In genomic region chr1:112456047-112456446, GRCm38 (mm10) we compare ENCODE assay signal across 8 mouse cellular contexts.
DNase-seq lines count a peak whose midpoint lies in the region; ATAC-seq and TF ChIP-seq lines count a peak whose summit lies in the region.

No protein-coding gene starts in this region.

- peak; percentile 52 for ATAC-seq in forebrain, embryonic 14.5 days
- ATAC-seq in midbrain, embryonic 13.5 days: peak; percentile 74
- ATAC-seq in monocyte, adult 5-6 weeks (replicated peaks; ENCODE audit: insufficient number of reproducible peaks, low FRiP score, low TSS enrichment, poor library complexity, severe bottlenecking): no peak

- no peaks in the 10 kb centered on the region for H3K9me3 ChIP-seq in forebrain, embryonic 14.5 days (replicated peaks; ENCODE audit: control insufficient read depth, low read length)
- H3K9me3 ChIP-seq in midbrain, embryonic 13.5 days: no peaks in the 10 kb centered on the region

- no peak overlapping the region for H3K9ac ChIP-seq in forebrain, embryonic 14.5 days (ENCODE audit: low read length)
- no peak overlapping the region for H3K9ac ChIP-seq in midbrain, embryonic 13.5 days (replicated peaks)

- peak; percentile 0 for DNase-seq in lung, postnatal 36 days
- DNase-seq in lung, adult 18-20 months: no peak
- DNase-seq in forebrain, embryonic 14.5 days (ENCODE audit: low spot score): peak; percentile 74
- peak; percentile 57 for DNase-seq in kidney, postnatal 10 days

- WGBS in forebrain, embryonic 14.5 days: 38% methylated on average over 11 of the region's 11 CpGs
- WGBS in midbrain, embryonic 13.5 days: 38% methylated on average over 11 of the region's 11 CpGs

- H3K4me2 ChIP-seq in forebrain, embryonic 14.5 days (ENCODE audit: low read length): no peak overlapping the region
- H3K4me2 ChIP-seq in midbrain, embryonic 13.5 days (replicated peaks): no peak overlapping the region

- no peak for TF ChIP-seq POLR2A in bone marrow macrophage, adult 2 months (IDR thresholded peaks at IDR 0.05; ENCODE audit: borderline replicate concordance, low read depth, low read length)
- TF ChIP-seq POLR2A in testis, adult 2 months (IDR thresholded peaks at IDR 0.05; ENCODE audit: control insufficient read depth, low read depth, low read length): no peak

- peak; percentile 79 for TF ChIP-seq CTCF in bone marrow macrophage, adult 2 months (IDR thresholded peaks at IDR 0.05; ENCODE audit: low read depth, low read length)
- TF ChIP-seq CTCF in testis, adult 2 months (IDR thresholded peaks at IDR 0.05; ENCODE audit: control insufficient read depth, insufficient read depth, insufficient replicate concordance, low read depth, low read length): peak; percentile 45; the same call in 1 of the 2 replicates

- H3K36me3 ChIP-seq in forebrain, embryonic 14.5 days (ENCODE audit: control insufficient read depth, insufficient read depth, low read length): no peaks in the 10 kb centered on the region
- no peaks in the 10 kb centered on the region for H3K36me3 ChIP-seq in midbrain, embryonic 13.5 days
- H3K36me3 ChIP-seq in testis, adult 2 months (ENCODE audit: control insufficient read depth, insufficient read depth, low read length): no peaks in the 10 kb centered on the region

- H3K4me1 ChIP-seq in bone marrow macrophage, adult 2 months (ENCODE audit: control insufficient read depth, insufficient read depth, low read length): no peaks in the 10 kb centered on the region
- H3K4me1 ChIP-seq in forebrain, embryonic 14.5 days (ENCODE audit: control insufficient read depth, insufficient read depth, low read length): no peaks in the 10 kb centered on the region
- no peaks in the 10 kb centered on the region for H3K4me1 ChIP-seq in midbrain, embryonic 13.5 days (replicated peaks)
- H3K4me1 ChIP-seq in testis, adult 2 months (ENCODE audit: control insufficient read depth, insufficient read depth, low read length): no peaks in the 10 kb centered on the region; the same call in 1 of the 2 replicates

- no peak overlapping the region for H3K4me3 ChIP-seq in bone marrow macrophage, adult 2 months (ENCODE audit: insufficient read depth, low read length)
- H3K4me3 ChIP-seq in forebrain, embryonic 14.5 days (ENCODE audit: low read depth, low read length): no peak overlapping the region
- no peak overlapping the region for H3K4me3 ChIP-seq in midbrain, embryonic 13.5 days (replicated peaks)
- H3K4me3 ChIP-seq in testis, adult 2 months (ENCODE audit: control insufficient read depth, low read depth, low read length): peak overlapping the region; percentile 57

- no peaks in the 10 kb centered on the region for H3K27me3 ChIP-seq in forebrain, embryonic 14.5 days (replicated peaks; ENCODE audit: control insufficient read depth, insufficient read depth, low read length)
- no peaks in the 10 kb centered on the region for H3K27me3 ChIP-seq in midbrain, embryonic 13.5 days
- no peaks in the 10 kb centered on the region for H3K27me3 ChIP-seq in testis, adult 2 months (ENCODE audit: control insufficient read depth, insufficient read depth, low read length)

- no peak overlapping the region for H3K27ac ChIP-seq in bone marrow macrophage, adult 2 months (ENCODE audit: insufficient read depth, low read depth, low read length)
- H3K27ac ChIP-seq in forebrain, embryonic 14.5 days (ENCODE audit: low read depth, low read length): no peak overlapping the region
- no peak overlapping the region for H3K27ac ChIP-seq in midbrain, embryonic 13.5 days
- no peak overlapping the region for H3K27ac ChIP-seq in testis, adult 2 months (ENCODE audit: control insufficient read depth, insufficient read depth, low read depth, low read length)

Comparison
In these comparisons a context has a peak if more than half of its experiments do, and no peak if none do; other contexts are left out.
1. DNase-seq: peak in lung, postnatal 36 days (single experiment), forebrain, embryonic 14.5 days (single experiment) and kidney, postnatal 10 days (single experiment); none in lung, adult 18-20 months (0 of 2).